Mouse (Mus musculus) cerebellum, adult 9-10 months (tissue): ENCODE measurements around the gene Matn4.

Experiments
- DNase-seq: peaks from one replicate; pipeline ENCODE4 v3.0.0; 2022

Gene Matn4

DNA sequence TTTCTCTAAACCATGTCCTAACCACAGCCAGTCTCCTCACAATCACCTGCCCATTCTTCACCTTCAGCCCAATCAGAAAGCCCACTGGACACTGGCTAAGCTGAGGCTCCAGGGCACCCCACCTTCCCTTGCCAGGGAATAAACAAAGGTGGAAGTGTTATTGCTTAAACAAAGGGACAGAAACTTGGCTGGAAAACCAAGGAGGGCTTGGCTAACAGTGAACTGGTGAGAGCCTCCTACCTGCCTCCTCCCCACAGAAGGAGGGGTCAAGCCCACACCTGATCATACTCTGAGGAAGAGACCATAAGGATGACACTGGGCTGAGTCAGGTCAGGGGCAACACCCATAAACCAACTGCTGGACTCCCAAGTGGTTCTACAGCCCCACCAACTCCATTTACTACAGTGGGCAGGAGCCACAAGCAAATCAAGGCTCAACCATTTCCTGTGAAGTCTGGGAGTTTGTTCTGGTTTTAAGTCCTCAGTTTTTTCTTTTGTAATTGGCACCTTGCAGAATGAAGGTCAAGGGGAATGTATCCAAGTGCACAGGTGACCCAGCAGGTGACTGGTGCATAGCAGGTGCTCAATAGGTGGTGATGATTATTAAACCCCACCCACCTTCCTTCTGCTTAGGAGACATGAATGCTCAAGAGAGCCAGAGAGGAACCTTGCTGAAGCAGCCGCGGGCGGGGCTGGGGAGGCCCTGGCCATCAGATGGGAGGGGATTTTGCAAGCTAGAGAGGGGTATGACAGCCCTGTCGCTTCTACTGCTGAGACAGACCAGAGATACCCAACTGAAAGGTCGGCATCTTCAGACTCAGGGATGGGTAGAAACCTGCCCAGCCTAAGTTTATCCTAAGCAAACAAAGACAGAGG is 30.5 kb upstream of the Matn4 start:
- no peak for DNase-seq

GRCm38 (mm10) chr2:164434681-164435080 is 29.7 kb upstream of the Matn4 start:
- DNase-seq: no peak

- no peak for DNase-seq
Observed at GRCm38 (mm10) chr2:164433278-164433895, 28.4 kb upstream of the Matn4 start.

GRCm38 (mm10) chr2:164432541-164433191 is 27.7 kb upstream of the Matn4 start:
- DNase-seq: no peak

GRCm38 (mm10) chr2:164431676-164432465 is 26.9 kb upstream of the Matn4 start:
- DNase-seq: no peak

GRCm38 (mm10) chr2:164430697-164431096 is 25.7 kb upstream of the Matn4 start:
- DNase-seq: no peak

DNA sequence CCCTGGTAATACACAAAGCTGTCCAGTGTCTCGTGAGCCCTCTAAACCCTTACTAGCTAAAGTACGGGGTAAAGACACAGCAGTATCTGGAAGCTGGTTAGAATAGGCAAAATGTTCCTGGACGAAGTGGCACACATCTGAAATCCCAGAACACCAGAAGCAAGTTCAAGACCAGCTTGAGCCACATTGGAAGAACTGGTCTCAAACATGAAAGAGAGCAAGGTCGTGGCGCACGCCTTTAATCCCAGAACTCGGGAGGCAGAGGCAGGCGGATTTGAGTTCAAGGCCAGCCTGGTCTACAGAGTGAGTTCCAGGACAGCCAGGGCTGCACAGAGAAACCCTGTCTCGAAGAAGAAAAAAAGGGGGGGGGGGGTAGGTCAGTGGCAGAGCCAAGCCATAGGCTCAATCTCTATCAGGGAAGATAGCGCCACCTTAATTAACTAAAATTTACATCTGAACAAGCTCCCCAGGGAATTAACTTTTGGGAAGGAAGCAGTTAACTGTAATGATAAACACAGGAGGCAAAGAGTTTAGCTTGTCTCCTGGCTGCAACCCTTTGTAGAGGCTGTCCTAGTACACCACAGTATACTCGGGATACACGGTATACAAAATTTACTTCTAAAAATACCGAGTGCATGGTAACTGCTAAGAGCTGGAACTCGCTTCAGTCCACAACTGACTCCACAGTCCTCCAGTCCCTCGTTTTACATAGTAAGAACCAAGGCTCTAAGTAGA is 25.1 kb upstream of the Matn4 start:
- no peak for DNase-seq

DNA sequence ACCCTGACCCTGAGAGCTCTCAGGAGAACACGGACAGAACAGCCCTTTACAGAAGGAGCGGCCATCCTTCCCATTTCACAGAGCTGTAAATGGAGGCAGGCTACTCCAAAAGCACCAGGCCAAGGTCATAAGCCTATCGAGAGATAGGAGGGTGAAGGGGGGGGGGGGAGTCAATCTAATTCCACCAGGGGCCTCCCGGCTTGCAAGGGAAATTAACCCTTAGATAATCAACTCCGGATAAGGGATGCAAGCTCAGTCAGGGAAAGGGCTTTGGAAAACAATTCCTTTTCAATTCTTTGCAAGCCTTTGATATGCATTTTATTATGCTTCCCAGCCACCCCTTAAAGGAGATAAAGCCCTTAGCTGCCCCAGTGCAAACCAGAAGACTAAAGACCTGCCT is 23.5 kb upstream of the Matn4 start:
- DNase-seq: no peak

- no peak for DNase-seq
Observed at GRCm38 (mm10) chr2:164426952-164427351, 22.0 kb upstream of the Matn4 start.

GRCm38 (mm10) chr2:164426121-164426520 is 21.2 kb upstream of the Matn4 start:
- DNase-seq: no peak

GRCm38 (mm10) chr2:164425401-164425800 is 20.4 kb upstream of the Matn4 start:
- DNase-seq: no peak

DNA sequence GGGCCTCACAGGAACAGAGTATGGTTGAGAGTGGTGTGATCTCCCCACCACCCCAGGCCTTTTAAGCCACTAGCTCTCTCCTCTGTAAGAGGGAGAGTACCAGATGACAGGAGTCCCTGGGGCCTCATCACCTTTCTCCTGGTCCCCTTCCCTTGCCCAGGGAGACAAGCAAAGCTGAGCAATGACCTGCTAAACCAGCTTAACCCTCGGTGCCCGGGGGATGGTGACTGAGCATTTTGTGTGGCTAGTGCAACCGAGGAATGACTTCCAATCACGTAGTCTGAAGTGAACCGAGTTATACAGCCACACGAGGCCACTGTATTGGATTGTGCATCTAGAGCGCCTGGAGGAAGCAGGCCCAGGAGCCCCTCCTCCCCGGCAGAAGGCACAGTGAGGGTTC is 19.4 kb upstream of the Matn4 start:
- DNase-seq: no peak

DNA sequence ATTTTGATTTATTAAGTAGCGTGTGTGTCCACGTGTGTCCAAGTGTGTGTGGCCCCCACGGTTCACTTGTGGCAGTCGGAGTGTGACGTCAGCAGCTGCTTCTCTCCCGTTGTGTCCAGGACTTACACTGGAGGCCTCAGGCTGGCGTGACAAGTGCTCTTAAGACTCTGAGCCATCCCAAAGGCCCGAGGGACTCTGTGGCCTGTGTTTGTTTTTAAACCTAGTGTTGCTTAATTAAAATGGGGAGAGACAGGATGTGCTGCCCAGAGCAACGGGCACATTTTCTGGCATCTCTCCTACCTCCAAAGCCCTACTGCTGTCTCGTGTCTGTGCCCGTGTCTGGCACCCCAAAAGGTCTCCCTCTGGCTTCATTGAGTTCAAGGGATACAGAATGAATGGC is 18.5 kb upstream of the Matn4 start:
- peak; percentile 20 for DNase-seq

DNA sequence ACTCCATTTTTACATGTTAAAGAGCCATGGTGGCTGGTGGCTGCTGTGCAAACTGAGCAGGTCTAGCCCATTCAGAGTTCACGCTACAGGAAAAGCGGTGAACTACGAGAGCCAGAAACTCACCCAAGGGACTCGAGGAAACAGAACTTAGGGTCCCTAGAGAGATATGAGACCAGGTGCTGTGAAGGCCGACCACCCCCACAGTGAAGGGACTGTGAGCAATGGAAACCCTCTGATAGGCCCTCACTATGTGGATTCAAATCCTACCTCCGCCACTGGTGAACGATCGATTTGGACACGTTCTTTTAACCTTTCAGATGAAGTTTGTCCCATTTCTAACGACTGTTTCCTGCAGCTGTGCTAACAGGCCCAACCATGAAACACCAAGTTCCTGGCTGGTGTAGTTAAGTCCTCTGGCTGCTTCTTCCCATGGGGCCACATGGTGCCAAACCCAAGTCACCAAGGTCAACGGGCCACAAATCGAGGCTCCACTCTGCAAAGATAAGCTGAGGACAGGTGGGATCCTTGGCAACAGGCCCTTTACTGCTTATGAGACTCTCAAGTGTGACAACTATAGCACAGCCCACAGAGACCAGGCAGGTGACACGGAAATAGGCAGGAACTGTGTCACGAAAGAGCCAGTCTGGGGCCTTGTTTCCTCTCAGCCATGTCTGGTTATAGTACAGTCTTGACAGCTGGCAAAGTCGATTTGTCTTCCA is 17.9 kb upstream of the Matn4 start:
- no peak for DNase-seq

DNA sequence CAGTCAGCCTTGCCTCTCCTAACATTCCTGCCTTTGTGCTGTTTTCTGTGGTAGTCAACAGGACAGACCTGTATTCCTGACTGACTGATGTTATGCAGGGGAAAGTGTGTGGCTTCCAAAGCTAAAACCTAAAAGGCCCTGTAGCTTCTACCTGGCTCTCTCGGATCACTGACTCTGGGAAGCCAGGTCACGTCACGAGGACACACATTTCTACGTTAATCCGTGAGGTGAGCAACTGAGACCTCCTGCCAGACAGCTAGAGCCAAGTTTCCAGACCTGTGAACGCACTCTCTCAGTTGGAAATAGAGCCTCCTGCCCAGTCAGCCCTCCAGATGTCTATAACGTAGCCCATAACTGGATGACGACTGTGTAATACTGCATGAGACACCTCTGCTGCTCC is 17.0 kb upstream of the Matn4 start:
- no peak for DNase-seq

GRCm38 (mm10) chr2:164421306-164421705 is 16.3 kb upstream of the Matn4 start:
- no peak for DNase-seq

GRCm38 (mm10) chr2:164419489-164419888 is 14.5 kb upstream of the Matn4 start:
- no peak for DNase-seq

- DNase-seq: no peak
Observed at GRCm38 (mm10) chr2:164418308-164418875, 13.4 kb upstream of the Matn4 start.

DNA sequence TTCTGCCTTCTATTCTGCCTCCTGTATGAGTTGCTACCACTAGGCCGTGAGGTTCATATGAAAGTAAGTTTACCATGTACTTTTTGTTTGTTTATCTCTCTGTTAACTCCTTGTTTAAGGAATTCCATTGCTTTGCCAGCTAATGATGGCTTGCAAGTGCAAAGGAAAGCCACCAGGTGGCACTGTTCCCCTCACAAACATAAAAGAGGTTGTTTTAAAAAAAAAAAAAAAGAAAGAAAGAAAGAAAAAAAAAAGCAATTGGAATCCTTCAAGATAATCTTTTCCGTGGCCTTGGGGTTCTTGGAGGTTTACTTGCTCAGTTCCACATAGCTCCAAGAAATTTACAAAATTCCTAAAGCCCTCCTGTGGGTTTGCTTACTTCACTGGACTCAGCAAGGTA is 12.2 kb upstream of the Matn4 start:
- no peak for DNase-seq

- DNase-seq: no peak
Observed at GRCm38 (mm10) chr2:164414581-164414980, 9.6 kb upstream of the Matn4 start.

- no peak for DNase-seq
Observed at GRCm38 (mm10) chr2:164414167-164414566, 9.2 kb upstream of the Matn4 start.
